Mouse (Mus musculus) CH12.LX (cell line): ENCODE results near the gene Txk.

Source experiments
- CTCF ChIP-seq, 2 experiments: IDR thresholded peaks in 1 of 2; conservative IDR thresholded peaks in 1 of 2; 2 replicates each; pipeline ENCODE4 v1.5.1; 2011 to 2012; ENCODE audit warnings: low read depth in 2 of 2, low read length in 2 of 2, improper control_type of control experiment in 1 of 2, inconsistent platforms in 1 of 2, mild to moderate bottlenecking in 1 of 2, moderate library complexity in 1 of 2
- HCFC1 ChIP-seq: IDR thresholded peaks from 2 replicates; pipeline ENCODE4 v1.6.1; 2012; ENCODE audit warnings: low read depth, mild to moderate bottlenecking, inconsistent platforms, low read length, improper control_type of control experiment
- POLR2A ChIP-seq: IDR thresholded peaks from 2 replicates; pipeline ENCODE4 v1.6.1; 2011; ENCODE audit warnings: low read depth, mild to moderate bottlenecking, improper control_type of control experiment, low read length
- TBP ChIP-seq: conservative IDR thresholded peaks from 2 replicates; pipeline ENCODE4 v1.6.1; 2011; ENCODE audit warnings: low read depth, low read length, improper control_type of control experiment
- TCF12 ChIP-seq: IDR thresholded peaks from 2 replicates; pipeline ENCODE4 v1.6.1; 2014; ENCODE audit warnings: low read depth, mild to moderate bottlenecking, inconsistent platforms, low read length, improper control_type of control experiment

DNA sequence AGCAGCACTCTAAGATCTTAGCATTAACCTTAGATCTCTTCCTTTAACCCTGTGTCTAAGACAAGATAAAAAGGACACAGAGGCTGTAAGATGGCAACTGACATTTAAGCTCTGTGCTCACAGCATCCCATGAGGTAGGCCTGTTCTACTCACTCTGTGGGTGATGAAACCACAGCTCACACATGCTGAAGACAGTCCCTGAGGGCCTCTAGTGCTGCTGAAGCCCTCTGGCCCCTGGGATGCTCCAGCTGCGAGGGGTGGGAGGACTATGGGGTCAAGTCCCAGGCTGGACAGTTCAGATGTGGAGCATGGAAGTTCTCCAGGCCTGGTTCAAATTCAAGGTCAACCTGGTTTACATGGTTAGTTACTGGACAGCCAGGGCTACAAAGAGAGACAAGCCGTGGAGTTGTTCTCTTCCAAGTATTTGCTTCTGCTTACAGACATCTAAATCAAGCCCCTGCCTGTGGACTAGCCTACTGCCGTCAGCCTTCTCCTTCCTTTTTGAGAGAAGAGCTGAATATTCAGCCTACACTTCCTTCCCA is 40.8 kb upstream of the Txk start:
- no peak for TF ChIP-seq CTCF (conservative IDR thresholded peaks at IDR 0.05 in 1 of 2, IDR thresholded peaks at IDR 0.05 in 1 of 2; ENCODE audit: low read depth in 2 of 2, low read length in 2 of 2)
- TF ChIP-seq HCFC1: no peak
- no peak for TF ChIP-seq TBP
- no peak for TF ChIP-seq TCF12
- TF ChIP-seq POLR2A: no peak
